25 mouse cellular contexts compared by ENCODE assay signal in the genomic region with DNA sequence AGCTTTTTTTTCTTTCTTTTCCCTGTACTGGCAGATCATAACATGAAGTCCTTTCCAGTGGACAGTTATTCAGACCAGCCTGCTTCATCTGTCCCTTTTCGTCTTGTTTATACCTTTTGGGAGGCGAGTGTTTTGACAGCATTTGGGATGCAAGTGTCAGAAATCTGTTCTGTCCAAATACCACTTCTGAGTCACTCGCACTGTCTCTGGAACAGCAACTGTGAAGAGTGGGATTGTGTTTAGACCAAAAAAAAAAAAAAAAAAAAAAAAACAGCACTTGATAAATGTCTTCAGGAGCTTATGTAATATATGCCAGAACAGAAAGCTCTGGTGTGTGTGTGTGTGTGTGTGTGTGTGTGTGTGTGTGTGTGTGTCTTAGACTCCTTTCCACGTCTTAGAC.
DNase-seq lines count a peak whose midpoint lies in the region; ATAC-seq and TF ChIP-seq lines count a peak whose summit lies in the region.
"Had no signal": no experiment of that assay in that cellular context is flagged by ENCODE, and none has a peak within 500 bp of the region (broad histone marks: within the 10 kb centered on the region; RNA-seq: fewer than 3 reads in every experiment).

No protein-coding gene starts in this region.

- WGBS in intestine, embryonic 15.5 days: 38% methylated on average over 4 of the region's 4 CpGs
- 54% methylated on average over 4 of the region's 4 CpGs for WGBS in intestine, embryonic 16.5 days

- TF ChIP-seq POLR2A in cortical plate, adult 2 months (IDR thresholded peaks at IDR 0.05; ENCODE audit: extremely low read depth, insufficient read depth, low read length): no peak

- H3K4me2 ChIP-seq in intestine, embryonic 15.5 days (replicated peaks): no peak overlapping the region
- no peak overlapping the region for H3K4me2 ChIP-seq in intestine, embryonic 16.5 days (ENCODE audit: low read depth, low read length)
- H3K4me2 ChIP-seq: forebrain, embryonic 13.5 days; heart, embryonic 13.5 days; hindbrain, embryonic 14.5 days had no signal

- TF ChIP-seq CTCF in cortical plate, adult 2 months (IDR thresholded peaks at IDR 0.05; ENCODE audit: extremely low read depth, insufficient read depth, low read length): no peak

- H3K36me3 ChIP-seq in intestine, embryonic 15.5 days: no peaks in the 10 kb centered on the region
- no peaks in the 10 kb centered on the region for H3K36me3 ChIP-seq in intestine, embryonic 16.5 days (ENCODE audit: control insufficient read depth, insufficient read depth, low read length)
- H3K36me3 ChIP-seq: forebrain, embryonic 10.5 days; heart, embryonic 10.5 days; heart, embryonic 13.5 days had no signal

- no peak overlapping the region for H3K9ac ChIP-seq in intestine, embryonic 15.5 days
- H3K9ac ChIP-seq in intestine, embryonic 16.5 days (ENCODE audit: low read depth, low read length): no peak overlapping the region
- H3K9ac ChIP-seq: forebrain, embryonic 13.5 days; heart, embryonic 13.5 days; hindbrain, embryonic 14.5 days had no signal

- DNase-seq in lung, postnatal 25 days (ENCODE audit: low spot score): peak; percentile 28
- no peak for DNase-seq in lung, postnatal 4 days
- peak; percentile 88 for DNase-seq in brain, adult 2 months (ENCODE audit: low read depth, low spot score)
- DNase-seq in thymus, postnatal 25 days: no peak
- DNase-seq: adrenal gland, adult 2 months; adrenal gland, postnatal 14 days; cerebellum, adult 11-12 months; cerebellum, adult 8-10 months; cerebellum, postnatal 10 days; cerebellum, postnatal 36 days; gastrocnemius, postnatal 36 days; heart, adult 2 months; heart, postnatal 14 days; heart, postnatal 4 days had no signal

- H3K27ac ChIP-seq in intestine, embryonic 15.5 days: no peak overlapping the region
- H3K27ac ChIP-seq in intestine, embryonic 16.5 days (ENCODE audit: low read length): no peak overlapping the region
- H3K27ac ChIP-seq in cortical plate, adult 2 months (ENCODE audit: insufficient read depth, low read length): peak overlapping the region; percentile 23; the same call in 1 of the 2 replicates
- H3K27ac ChIP-seq: forebrain, embryonic 10.5 days; forebrain, embryonic 13.5 days; heart, adult 2 months; heart, embryonic 10.5 days; heart, embryonic 13.5 days; hindbrain, embryonic 14.5 days; hindbrain, postnatal 0 days had no signal

- ATAC-seq in intestine, embryonic 15.5 days: peak; percentile 31
- no peak for ATAC-seq in intestine, embryonic 16.5 days
- ATAC-seq: CD4-positive, CD25-positive, alpha-beta regulatory T cell, adult 4 months; forebrain, embryonic 13.5 days; forebrain, embryonic 16.5 days; hindbrain, postnatal 0 days had no signal

- H3K27me3 ChIP-seq in intestine, embryonic 15.5 days (replicated peaks): no peaks in the 10 kb centered on the region
- no peaks in the 10 kb centered on the region for H3K27me3 ChIP-seq in intestine, embryonic 16.5 days (replicated peaks; ENCODE audit: control insufficient read depth, insufficient read depth, low read length)
- H3K27me3 ChIP-seq: forebrain, embryonic 13.5 days; heart, embryonic 13.5 days had no signal

- H3K4me3 ChIP-seq in intestine, embryonic 15.5 days (replicated peaks): no peak overlapping the region
- no peak overlapping the region for H3K4me3 ChIP-seq in intestine, embryonic 16.5 days (ENCODE audit: low read length)
- no peak overlapping the region for H3K4me3 ChIP-seq in cortical plate, adult 2 months (ENCODE audit: insufficient read depth, low read length)
- H3K4me3 ChIP-seq: forebrain, embryonic 10.5 days; forebrain, embryonic 13.5 days; heart, adult 2 months; heart, embryonic 10.5 days; heart, embryonic 13.5 days had no signal

- no peaks in the 10 kb centered on the region for H3K9me3 ChIP-seq in intestine, embryonic 15.5 days
- no peaks in the 10 kb centered on the region for H3K9me3 ChIP-seq in intestine, embryonic 16.5 days (ENCODE audit: control insufficient read depth, low read length)
- H3K9me3 ChIP-seq: forebrain, embryonic 10.5 days; forebrain, embryonic 13.5 days; heart, embryonic 10.5 days; heart, embryonic 13.5 days had no signal

- H3K4me1 ChIP-seq in intestine, embryonic 15.5 days (replicated peaks): peaks cover 10% of the 10 kb centered on the region; the same call in 1 of the 2 replicates
- peaks cover 6% of the 10 kb centered on the region for H3K4me1 ChIP-seq in intestine, embryonic 16.5 days (ENCODE audit: control insufficient read depth, insufficient read depth, low read length)
- H3K4me1 ChIP-seq in cortical plate, adult 2 months (ENCODE audit: control insufficient read depth, insufficient read depth, low read length): peaks cover 4% of the 10 kb centered on the region; the same call in 1 of the 2 replicates

Comparison
In these comparisons a context has a peak if more than half of its experiments do, and no peak if none do; other contexts are left out.
1. DNase-seq: peak in lung, postnatal 25 days (single experiment) and brain, adult 2 months (single experiment); none in lung, postnatal 4 days (0 of 2) and thymus, postnatal 25 days (single experiment).